Mouse (Mus musculus) kidney, adult 8-10 months (tissue): ENCODE data around the gene Fam206a.

ENCODE experiments used
- DNase-seq, 2 experiments: peaks; one replicate each; pipeline ENCODE4 v3.0.0; 2022

Gene Fam206a

GRCm38 (mm10) chr4:56844911-56845310 lies 42.8 kb downstream of the Fam206a start:
- DNase-seq: no peak

GRCm38 (mm10) chr4:56845896-56846533 lies 43.9 kb downstream of the Fam206a start:
- no peak for DNase-seq

GRCm38 (mm10) chr4:56847400-56847799 lies 45.3 kb downstream of the Fam206a start:
- DNase-seq: no peak

GRCm38 (mm10) chr4:56848044-56848443 lies 45.9 kb downstream of the Fam206a start:
- DNase-seq: no peak

- no peak for DNase-seq
Measured at GRCm38 (mm10) chr4:56850724-56851123, 48.6 kb downstream of the Fam206a start.

GRCm38 (mm10) chr4:56855935-56856334 lies 53.8 kb downstream of the Fam206a start:
- DNase-seq: no peak

- no peak for DNase-seq
Measured at GRCm38 (mm10) chr4:56856371-56856949, 54.3 kb downstream of the Fam206a start.

GRCm38 (mm10) chr4:56858733-56859132 lies 56.6 kb downstream of the Fam206a start:
- DNase-seq: no peak
